Mouse (Mus musculus) small intestine, adult 2 months (tissue): ENCODE measurements around the gene Ulk4.

ENCODE experiments used
- CTCF ChIP-seq: fragments of 200-500 bp; IDR thresholded peaks from 2 replicates; pipeline ENCODE4 v1.5.1; 2012; ENCODE audit warnings: low read depth, mild to moderate bottlenecking, control low read depth, inconsistent platforms, low read length, moderate library complexity, mixed read lengths; ENCODE audit not compliant: insufficient replicate concordance, insufficient read length; ENCODE audit errors: extremely low read depth
- POLR2A ChIP-seq: fragments of 200-500 bp; IDR thresholded peaks from 2 replicates; pipeline ENCODE4 v1.6.1; 2012; ENCODE audit warnings: low read depth, mild to moderate bottlenecking, control low read depth, inconsistent platforms, low read length, moderate library complexity

DNA sequence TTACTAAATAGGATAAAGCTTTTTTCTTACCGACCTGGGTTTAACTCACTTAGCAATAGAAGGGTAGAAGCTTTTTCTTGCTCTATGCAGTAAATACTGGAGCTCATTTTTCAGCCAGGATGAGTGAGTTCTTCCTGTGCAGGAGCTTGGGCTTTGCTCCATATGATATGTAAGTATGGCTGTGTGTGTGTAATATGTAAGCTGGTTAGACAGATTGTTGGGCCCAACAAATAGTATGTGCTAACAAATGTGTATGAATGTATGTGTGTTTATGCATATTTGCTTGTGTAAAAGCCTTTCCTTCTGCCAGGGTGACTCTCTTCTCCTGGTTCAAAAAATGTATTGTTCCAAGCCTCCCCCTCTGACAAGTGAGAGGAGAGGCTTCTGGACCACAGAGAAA lies 164.9 kb downstream of the Ulk4 start:
- TF ChIP-seq POLR2A (no peak), CTCF (no peak)
